Mouse (Mus musculus): ENCODE data around the gene Syne1. TPM values are rescaled to one million over a fixed set of nuclear protein-coding genes. Genes with fewer than 3 reads are reported as not detected.
A peak's percentile ranks its signal among the peaks of the same experiment; 100 is the strongest.

Gene Syne1
- polyA plus RNA-seq, 1 experiment from 2014 or later, result 7.9 TPM

- Histone ChIP-seq H3K9me3 (ENCODE audit: low read depth, low read length) (no peaks in the 10 kb centered on the region), H3K4me2 (no peak overlapping the region), H3K4me3 (ENCODE audit: low read depth, low read length) (no peak overlapping the region), H3K4me1 (ENCODE audit: insufficient read depth) (no peaks in the 10 kb centered on the region), H3K36me3 (ENCODE audit: insufficient read depth) (no peaks in the 10 kb centered on the region), H3K27ac (ENCODE audit: low read depth) (no peak overlapping the region), H3K27me3 (ENCODE audit: insufficient read depth, low read length) (no peaks in the 10 kb centered on the region), H3K9ac (no peak overlapping the region)
- WGBS, result 57% methylated on average over 2 of the region's 2 CpGs
- TF ChIP-seq CTCF (IDR thresholded peaks at IDR 0.05; ENCODE audit: low read depth), result no peak
- no peak for ATAC-seq (ENCODE audit: insufficient read depth)
- no peak for DNase-seq
Observed at GRCm38 (mm10) chr10:4983919-4984318, 567.4 kb downstream of the Syne1 start.

GRCm38 (mm10) chr10:4977374-4977773, 573.9 kb downstream of the Syne1 start:
- Histone ChIP-seq H3K4me2 (no peak overlapping the region), H3K27me3 (ENCODE audit: insufficient read depth, low read length) (no peaks in the 10 kb centered on the region), H3K27ac (ENCODE audit: low read depth) (no peak overlapping the region), H3K4me3 (ENCODE audit: low read depth, low read length) (no peak overlapping the region), H3K4me1 (ENCODE audit: insufficient read depth) (no peaks in the 10 kb centered on the region), H3K9ac (no peak overlapping the region), H3K36me3 (ENCODE audit: insufficient read depth) (no peaks in the 10 kb centered on the region), H3K9me3 (ENCODE audit: low read depth, low read length) (no peaks in the 10 kb centered on the region)
- WGBS, result 88% methylated on average over 3 of the region's 3 CpGs
- no peak for TF ChIP-seq CTCF (IDR thresholded peaks at IDR 0.05; ENCODE audit: low read depth)
- ATAC-seq (ENCODE audit: insufficient read depth) (no peak), DNase-seq (no peak)

GRCm38 (mm10) chr10:4976557-4976956, 574.7 kb downstream of the Syne1 start:
- Histone ChIP-seq H3K36me3 (ENCODE audit: insufficient read depth) (no peaks in the 10 kb centered on the region), H3K9ac (no peak overlapping the region), H3K9me3 (ENCODE audit: low read depth, low read length) (no peaks in the 10 kb centered on the region), H3K27me3 (ENCODE audit: insufficient read depth, low read length) (no peaks in the 10 kb centered on the region), H3K4me1 (ENCODE audit: insufficient read depth) (no peaks in the 10 kb centered on the region), H3K4me2 (no peak overlapping the region), H3K27ac (ENCODE audit: low read depth) (no peak overlapping the region), H3K4me3 (ENCODE audit: low read depth, low read length) (no peak overlapping the region)
- ATAC-seq (ENCODE audit: insufficient read depth), result no peak
- WGBS, result 86% methylated on average over 2 of the region's 2 CpGs
- no peak for DNase-seq
- TF ChIP-seq CTCF (IDR thresholded peaks at IDR 0.05; ENCODE audit: low read depth), result no peak

GRCm38 (mm10) chr10:4974246-4974645, 577.0 kb downstream of the Syne1 start:
- Histone ChIP-seq H3K4me2 (no peak overlapping the region), H3K4me3 (ENCODE audit: low read depth, low read length) (no peak overlapping the region), H3K27me3 (ENCODE audit: insufficient read depth, low read length) (no peaks in the 10 kb centered on the region), H3K4me1 (ENCODE audit: insufficient read depth) (no peaks in the 10 kb centered on the region), H3K36me3 (ENCODE audit: insufficient read depth) (no peaks in the 10 kb centered on the region), H3K9me3 (ENCODE audit: low read depth, low read length) (no peaks in the 10 kb centered on the region), H3K27ac (ENCODE audit: low read depth) (no peak overlapping the region), H3K9ac (no peak overlapping the region)
- no peak for TF ChIP-seq CTCF (IDR thresholded peaks at IDR 0.05; ENCODE audit: low read depth)
- ATAC-seq (ENCODE audit: insufficient read depth) (no peak), DNase-seq (no peak)
- 69% methylated on average over 4 of the region's 4 CpGs for WGBS

- DNase-seq (peak; percentile 11), ATAC-seq (ENCODE audit: insufficient read depth) (no peak)
Observed at GRCm38 (mm10) chr10:4972026-4972425, 579.3 kb downstream of the Syne1 start.

GRCm38 (mm10) chr10:4971586-4971985, 579.7 kb downstream of the Syne1 start:
- H3K27me3 ChIP-seq (ENCODE audit: insufficient read depth, low read length), result no peaks in the 10 kb centered on the region
- ATAC-seq (ENCODE audit: insufficient read depth), result no peak
- H3K4me2 ChIP-seq, result no peak overlapping the region
- no peak overlapping the region for H3K4me3 ChIP-seq (ENCODE audit: low read depth, low read length)
- no peak for TF ChIP-seq CTCF (IDR thresholded peaks at IDR 0.05; ENCODE audit: low read depth)
- no peaks in the 10 kb centered on the region for H3K4me1 ChIP-seq (ENCODE audit: insufficient read depth)
- H3K9ac ChIP-seq, result no peak overlapping the region
- no peak overlapping the region for H3K27ac ChIP-seq (ENCODE audit: low read depth)
- DNase-seq, result no peak
- H3K36me3 ChIP-seq (ENCODE audit: insufficient read depth), result no peaks in the 10 kb centered on the region
- H3K9me3 ChIP-seq (ENCODE audit: low read depth, low read length), result no peaks in the 10 kb centered on the region

More at GRCm38 (mm10) chr10:4972026-4972425, 579.3 kb downstream of the Syne1 start:
- Histone ChIP-seq H3K9me3 (ENCODE audit: low read depth, low read length) (no peaks in the 10 kb centered on the region), H3K27me3 (ENCODE audit: insufficient read depth, low read length) (no peaks in the 10 kb centered on the region), H3K4me2 (no peak overlapping the region), H3K4me1 (ENCODE audit: insufficient read depth) (no peaks in the 10 kb centered on the region), H3K36me3 (ENCODE audit: insufficient read depth) (no peaks in the 10 kb centered on the region), H3K9ac (no peak overlapping the region), H3K27ac (ENCODE audit: low read depth) (no peak overlapping the region), H3K4me3 (ENCODE audit: low read depth, low read length) (no peak overlapping the region)
- TF ChIP-seq CTCF (IDR thresholded peaks at IDR 0.05; ENCODE audit: low read depth), result no peak
- WGBS, result 16% methylated on average over 2 of the region's 2 CpGs

- ATAC-seq (ENCODE audit: insufficient read depth), result no peak; the same call in 1 of the 2 replicates
- DNase-seq, result peak; percentile 13
Observed at GRCm38 (mm10) chr10:4971156-4971555, 580.1 kb downstream of the Syne1 start.

More at GRCm38 (mm10) chr10:4971156-4971555, 580.1 kb downstream of the Syne1 start:
- 50% methylated on average over 7 of the region's 7 CpGs for WGBS
- H3K36me3 ChIP-seq (ENCODE audit: insufficient read depth), result no peaks in the 10 kb centered on the region
- no peak overlapping the region for H3K4me2 ChIP-seq
- H3K27me3 ChIP-seq (ENCODE audit: insufficient read depth, low read length), result no peaks in the 10 kb centered on the region
- H3K9ac ChIP-seq, result no peak overlapping the region
- no peaks in the 10 kb centered on the region for H3K4me1 ChIP-seq (ENCODE audit: insufficient read depth)
- no peak for TF ChIP-seq CTCF (IDR thresholded peaks at IDR 0.05; ENCODE audit: low read depth)
- H3K9me3 ChIP-seq (ENCODE audit: low read depth, low read length), result no peaks in the 10 kb centered on the region
- no peak overlapping the region for H3K4me3 ChIP-seq (ENCODE audit: low read depth, low read length)
- H3K27ac ChIP-seq (ENCODE audit: low read depth), result no peak overlapping the region

Other genes with a start within 250 kb of the Syne1 start
- 7.8 and 8.9 TPM in 2 replicates for gene Myct1, start 42.3 kb upstream of the Syne1 start, polyA plus RNA-seq (2014; fragmentation: Nextera tagmentation; extraction: Ambion mirVana)
- gene Vip, start 87.7 kb upstream of the Syne1 start, polyA plus RNA-seq (2014; fragmentation: Nextera tagmentation; extraction: Ambion mirVana), result 0.16 TPM in 1 of 2 replicates, not detected in the other

Measured in lung, embryonic 14.5 days (tissue).